Mouse (Mus musculus): ENCODE results near the gene Fbxl19.

The Fbxl19 gene

DNA sequence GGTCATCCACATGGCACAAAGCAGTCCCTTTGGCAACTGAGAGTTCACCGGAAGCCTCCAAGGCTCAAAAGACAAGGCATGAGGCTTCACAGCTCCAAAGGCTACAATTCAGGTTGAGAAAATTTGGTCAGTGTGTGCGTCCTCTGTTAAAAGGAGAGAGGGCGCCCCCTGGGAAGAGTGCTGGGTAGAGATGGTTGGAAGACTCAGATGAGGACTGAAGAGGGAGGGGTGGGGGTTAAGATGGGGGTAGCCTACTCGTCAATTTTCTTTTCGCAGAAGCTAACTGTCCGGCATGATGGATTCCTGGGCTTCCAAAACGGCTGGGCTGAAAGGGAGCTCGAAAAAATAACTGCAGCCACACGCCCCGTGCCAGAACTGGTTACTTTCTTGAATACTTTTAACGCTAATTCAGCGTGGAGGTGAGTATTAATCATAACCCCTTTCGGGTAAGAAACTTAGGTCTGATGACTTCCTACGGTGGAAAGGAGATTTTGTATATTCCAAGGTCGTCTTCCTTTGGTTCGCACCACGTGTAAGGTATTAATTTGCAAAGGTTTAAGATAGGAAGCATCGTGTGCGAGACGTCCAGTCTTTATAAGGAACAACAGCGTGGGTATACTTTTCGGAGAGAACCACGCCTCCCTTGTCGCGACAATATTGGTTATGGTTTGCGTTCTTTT is at the start of gene Fbxl19:
Gene Fbxl19, plus strand, starts transcription at position 178 of the 680 bp plus-strand sequence.
- CTCF ChIA-PET = interaction anchor here (0.6 to 4.2 kb wide), 20 partner anchors 9 to 188 kb away, joined by 3 to 21 read pairs (median 5); partner anchors contain the start of genes Ctf1 (in 1 of the 4) and Zfp629 (in 1 of the 4)
- POLR2A ChIA-PET = interaction anchor here (0.6 to 5.7 kb wide), 29 partner anchors 9 to 286 kb away, joined by 3 to 39 read pairs (median 5); partner anchors contain the start of genes Ctf1 (in 3 of the 4), Kat8 (in 1 of the 4) and Setd1a (in 1 of the 4)

DNA sequence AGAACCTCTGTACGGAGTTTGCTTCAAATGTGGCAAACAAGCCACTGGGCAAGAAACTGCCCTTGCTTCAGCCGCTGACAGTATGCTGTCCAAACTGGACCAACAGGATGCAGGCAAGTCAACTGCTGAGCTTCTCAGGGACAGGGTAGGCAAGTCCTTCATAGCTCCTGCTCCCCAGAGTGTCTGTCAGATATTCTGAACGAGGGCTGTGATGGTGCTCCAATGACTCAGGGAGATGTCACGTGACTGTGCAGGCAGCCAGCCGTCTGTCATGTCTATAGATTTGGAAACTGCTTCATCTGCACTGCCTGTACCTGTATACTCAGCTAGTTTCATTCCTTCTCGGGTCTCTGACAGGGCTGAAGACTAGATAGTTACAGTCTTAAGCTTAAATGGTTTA is 45.4 kb upstream of the Fbxl19 start:
- CTCF ChIA-PET = interaction anchor here in 2 of 4 experiments (0.7 to 2.3 kb wide), 3 partner anchors 22 to 24 kb away, joined by 3 to 8 read pairs (median 4); no protein-coding TSS in a partner anchor
- POLR2A ChIA-PET = interaction anchor here in 2 of 4 experiments (1.0 to 1.8 kb wide), 6 partner anchors 9 to 94 kb away, joined by 3 to 7 read pairs (median 6); partner anchors contain the start of genes Ctf1 (in 2 of the 2) and Bcl7c (in 1 of the 2)

DNA sequence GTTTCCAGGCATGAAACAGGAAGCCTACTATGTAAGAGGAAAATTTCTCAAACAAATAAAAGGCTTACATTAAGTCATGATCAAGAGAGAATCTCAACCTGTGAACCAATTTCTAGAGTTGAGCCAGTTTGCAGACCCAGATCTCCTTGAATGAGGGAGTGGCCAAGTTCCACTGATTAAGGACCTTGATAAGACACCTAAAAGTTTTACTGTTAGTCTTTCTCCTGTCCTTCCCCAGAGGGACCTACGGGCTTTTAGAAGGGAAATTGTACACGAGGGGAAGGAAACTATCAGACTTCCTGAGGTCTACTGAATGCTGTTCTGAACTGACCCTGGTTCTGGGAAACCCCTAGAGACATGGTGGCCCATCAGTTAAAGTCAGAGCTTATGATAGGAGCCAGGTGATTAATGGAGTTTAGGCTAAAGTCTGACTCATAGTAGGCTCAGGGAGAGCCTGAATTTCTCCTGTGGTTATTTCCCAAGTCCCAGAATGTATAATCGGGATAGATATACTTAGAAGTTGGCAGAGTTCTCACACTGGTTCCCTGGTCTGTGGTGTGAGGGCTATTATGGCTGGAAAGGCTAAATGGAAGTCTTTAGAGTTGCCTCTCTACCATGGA is 43.5 kb upstream of the Fbxl19 start:
- ChIA-PET POLR2A (interaction anchor here in 1 of 4 experiments (1.2 kb wide), 1 partner anchor 9 kb away, joined by 4 read pairs; no protein-coding TSS in a partner anchor), CTCF (no interaction called here)

DNA sequence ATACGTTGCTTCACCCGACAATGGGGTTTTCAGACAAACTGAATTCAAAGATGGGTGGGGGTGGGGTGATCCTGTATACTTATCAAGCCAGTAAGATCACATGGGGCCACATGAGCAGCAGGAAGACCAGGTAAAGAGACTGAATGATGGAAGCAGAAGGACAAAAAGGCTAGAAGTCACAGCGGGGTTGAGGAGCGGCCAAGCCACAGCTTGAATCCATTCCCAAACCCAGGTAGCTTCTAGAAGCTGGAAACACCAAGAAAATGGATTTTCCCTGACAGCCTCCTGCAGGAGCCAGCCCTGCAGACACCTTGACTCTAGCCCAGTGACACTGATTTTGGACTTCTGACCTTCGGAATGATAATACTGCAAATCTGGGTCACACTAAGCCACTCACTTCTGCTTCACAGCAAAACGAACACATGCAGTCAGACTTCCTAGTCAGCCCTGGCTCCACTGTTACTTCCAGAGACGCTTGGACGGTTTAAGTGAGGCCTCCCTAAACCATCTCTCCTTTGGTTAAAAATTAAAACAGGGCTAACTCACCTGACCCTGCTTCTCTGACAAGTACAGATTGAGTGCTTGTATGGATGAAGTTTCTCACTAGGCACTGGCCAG is 40.7 kb upstream of the Fbxl19 start:
- POLR2A ChIA-PET = interaction anchor here in 3 of 4 experiments (0.6 to 7.3 kb wide), 6 partner anchors 10 to 60 kb away, joined by 3 to 70 read pairs (median 3); no protein-coding TSS in a partner anchor
- CTCF ChIA-PET = interaction anchor here in 3 of 4 experiments (0.6 to 3.8 kb wide), 5 partner anchors 8 to 29 kb away, joined by 3 to 17 read pairs (median 3); no protein-coding TSS in a partner anchor

DNA sequence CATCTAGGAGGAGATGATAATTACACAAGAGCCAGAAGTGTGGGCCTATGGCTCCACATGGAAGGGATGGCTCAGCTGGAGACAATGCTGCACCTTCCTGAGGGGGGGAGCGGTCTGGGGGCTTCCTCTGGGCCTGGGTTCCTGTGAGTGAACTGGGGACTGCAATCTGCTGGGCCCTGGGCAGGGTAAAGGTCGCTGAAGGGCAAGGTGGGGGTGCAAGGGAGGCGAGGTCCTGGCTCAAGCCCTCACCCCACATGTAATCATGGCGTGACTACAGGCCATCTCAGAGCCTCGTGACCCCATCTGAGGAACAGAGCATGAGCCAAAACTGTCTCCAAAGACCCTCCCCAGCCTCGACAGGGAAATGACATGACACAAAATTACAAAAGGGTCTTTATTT is 39.7 kb upstream of the Fbxl19 start:
- CTCF ChIA-PET = interaction anchor here in 2 of 4 experiments (0.6 to 3.8 kb wide), 3 partner anchors 27 to 139 kb away, joined by 3 to 17 read pairs (median 4); no protein-coding TSS in a partner anchor
- POLR2A ChIA-PET = interaction anchor here in 2 of 4 experiments (0.9 to 7.3 kb wide), 4 partner anchors 11 to 47 kb away, joined by 3 to 70 read pairs (median 4); no protein-coding TSS in a partner anchor

DNA sequence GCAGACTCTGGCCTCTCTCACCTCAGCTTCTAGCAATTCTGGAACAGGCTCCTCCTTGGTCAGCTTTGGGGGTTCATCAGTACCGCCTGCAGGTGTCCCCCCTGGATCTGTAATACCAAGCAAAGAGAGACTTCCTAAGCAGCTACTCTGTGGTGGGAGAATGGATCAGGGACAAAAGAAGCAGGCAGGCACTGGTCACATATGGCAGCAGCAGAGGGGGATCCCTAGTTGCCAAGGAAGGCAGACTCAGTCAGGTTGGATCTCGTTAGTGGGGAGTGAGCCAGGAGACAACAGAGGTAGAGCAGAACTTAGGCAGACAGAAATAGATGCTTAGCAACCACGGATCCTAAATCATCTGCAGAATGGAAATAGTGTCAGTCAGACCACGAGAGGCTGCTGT is 38.6 kb upstream of the Fbxl19 start:
- ChIA-PET CTCF (interaction anchor here in 2 of 4 experiments (0.6 to 3.8 kb wide), 4 partner anchors 10 to 36 kb away, joined by 4 to 17 read pairs (median 4); no protein-coding TSS in a partner anchor), POLR2A (interaction anchor here in 2 of 4 experiments (1.2 to 7.3 kb wide), 3 partner anchors 12 to 27 kb away, joined by 3 to 70 read pairs (median 3); no protein-coding TSS in a partner anchor)

DNA sequence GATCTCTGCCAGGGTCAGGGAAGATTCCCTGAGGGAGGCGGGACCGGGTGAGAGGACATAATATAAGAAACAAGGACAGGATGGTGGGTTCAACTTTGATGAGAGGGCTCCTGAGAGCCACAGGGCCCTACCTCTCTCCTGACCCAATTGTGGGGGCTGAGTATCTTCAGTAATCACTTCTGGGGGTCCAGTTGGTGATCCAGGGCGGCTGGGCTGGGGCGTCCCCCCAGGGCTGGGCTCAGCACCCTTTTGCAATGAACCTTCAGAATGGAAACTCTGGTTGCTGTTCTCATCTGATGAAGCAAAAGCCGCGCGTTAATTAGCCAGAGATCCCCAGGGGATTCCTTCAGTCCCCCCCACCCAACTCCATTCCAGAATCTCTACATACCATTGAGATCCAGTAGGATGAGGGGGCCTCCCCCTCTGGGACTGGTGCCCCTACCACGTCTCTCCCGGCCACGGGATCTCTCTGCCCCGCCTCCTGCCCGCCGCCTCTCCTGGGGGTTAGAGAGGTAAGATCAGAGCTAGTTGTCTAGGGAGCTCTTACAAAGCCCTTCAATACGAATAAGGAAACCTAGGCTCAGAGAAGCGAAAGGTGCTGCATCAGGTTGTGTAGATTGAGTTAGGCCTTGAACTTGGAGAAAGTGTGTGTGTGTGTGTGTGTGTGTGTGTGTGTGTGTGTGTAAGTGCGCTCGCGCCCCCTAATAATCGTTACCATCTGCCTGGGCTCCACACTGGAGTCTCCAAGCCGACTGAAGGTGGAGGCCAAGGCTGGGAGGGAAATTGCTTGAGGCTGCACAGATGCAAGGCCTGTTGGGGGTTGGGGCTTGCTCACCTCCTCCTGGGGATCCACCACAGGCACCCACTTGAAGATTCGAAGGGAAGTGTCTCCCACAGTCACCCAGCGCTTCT is 37.0 kb upstream of the Fbxl19 start:
- ChIA-PET CTCF (interaction anchor here (0.7 to 12.8 kb wide), 22 partner anchors 10 to 308 kb away, joined by 3 to 144 read pairs (median 6); partner anchors contain the start of gene Hsd3b7 (in 1 of the 4)), POLR2A (interaction anchor here (0.6 to 7.3 kb wide), 53 partner anchors 8 to 531 kb away, joined by 3 to 70 read pairs (median 5); partner anchors contain the start of genes Fbxl19 (in 2 of the 4), Fus (in 2 of the 4), 9130023H24Rik (in 1 of the 4) and Ccdc189 (in 1 of the 4))

DNA sequence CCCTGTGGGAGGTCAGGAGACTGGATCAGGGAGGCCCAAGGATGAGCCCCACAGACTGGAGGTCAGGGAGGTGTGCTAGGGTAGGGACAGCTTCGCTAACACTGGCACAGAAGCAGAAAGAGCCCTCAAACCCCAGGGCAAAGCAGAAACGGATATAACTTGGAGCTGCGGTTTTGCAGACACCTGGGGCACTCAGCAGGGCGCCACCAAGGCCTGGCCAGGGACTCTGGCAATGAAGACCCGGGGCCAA is 36.5 kb upstream of the Fbxl19 start:
- CTCF ChIA-PET = interaction anchor here (0.6 to 12.8 kb wide), 22 partner anchors 9 to 309 kb away, joined by 3 to 144 read pairs (median 6); partner anchors contain the start of gene Hsd3b7 (in 1 of the 4)
- POLR2A ChIA-PET = interaction anchor here (0.6 to 7.3 kb wide), 53 partner anchors 9 to 530 kb away, joined by 3 to 70 read pairs (median 4); partner anchors contain the start of genes Fus (in 2 of the 4), 9130023H24Rik (in 1 of the 4), Bckdk (in 1 of the 4) and Ccdc189 (in 1 of the 4)

DNA sequence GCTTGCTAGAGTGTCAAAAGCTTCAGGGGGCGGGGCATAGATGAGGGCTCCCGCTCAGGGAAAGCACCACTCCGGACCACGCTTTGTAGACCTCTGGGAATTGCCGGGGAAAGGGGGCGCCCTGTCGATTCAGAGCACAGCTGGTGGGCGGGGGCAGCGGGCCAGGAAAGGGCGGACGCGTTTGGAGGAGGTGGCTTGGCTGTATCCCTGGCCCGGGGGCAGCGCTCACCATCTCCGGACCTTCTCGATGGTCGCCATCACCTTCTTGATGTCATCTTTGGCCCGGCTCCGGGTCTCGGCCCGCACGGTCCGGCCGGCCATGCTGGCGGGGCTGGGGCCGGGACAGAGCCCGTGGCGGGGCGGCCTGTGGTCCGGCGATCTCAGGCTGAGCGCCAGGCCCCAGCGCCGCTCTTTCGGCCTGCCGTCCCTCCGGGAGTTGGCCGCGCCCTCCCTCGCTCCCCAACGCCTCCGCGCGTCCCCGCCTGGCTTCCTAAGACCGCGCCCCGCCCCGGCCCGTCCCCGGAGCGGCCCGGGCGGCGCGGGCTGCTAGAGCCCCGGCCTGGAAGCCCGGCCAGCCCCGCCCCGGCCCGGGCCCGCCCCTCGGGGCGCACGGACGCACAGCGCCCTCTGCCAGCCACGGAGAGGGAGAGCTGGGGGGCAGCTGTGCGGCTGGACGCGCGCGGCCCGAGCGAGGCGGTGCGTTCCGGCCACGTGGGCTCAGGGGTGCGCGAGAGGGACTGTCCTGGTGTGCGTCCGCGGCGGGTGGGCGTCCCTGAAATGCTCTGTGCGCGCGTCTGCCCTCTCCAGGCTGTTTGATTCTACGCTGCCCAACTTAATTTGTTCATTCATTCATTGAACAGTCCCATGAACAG is 35.9 kb upstream of the Fbxl19 start, which contains the start of gene Bcl7c:
Gene Bcl7c, minus strand, starts transcription at position 727 of the 872 bp plus-strand sequence.
- POLR2A ChIA-PET = interaction anchor here (0.6 to 7.3 kb wide), 60 partner anchors 9 to 530 kb away, joined by 3 to 70 read pairs (median 4); partner anchors contain the start of genes Fus (in 2 of the 4), 9130023H24Rik (in 1 of the 4), Bckdk (in 1 of the 4) and Ccdc189 (in 1 of the 4)
- CTCF ChIA-PET = interaction anchor here (0.5 to 12.8 kb wide), 41 partner anchors 9 to 429 kb away, joined by 3 to 144 read pairs (median 4); partner anchors contain the start of genes Ccdc189 (in 1 of the 4), Hsd3b7 (in 1 of the 4) and Rnf40 (in 1 of the 4)

DNA sequence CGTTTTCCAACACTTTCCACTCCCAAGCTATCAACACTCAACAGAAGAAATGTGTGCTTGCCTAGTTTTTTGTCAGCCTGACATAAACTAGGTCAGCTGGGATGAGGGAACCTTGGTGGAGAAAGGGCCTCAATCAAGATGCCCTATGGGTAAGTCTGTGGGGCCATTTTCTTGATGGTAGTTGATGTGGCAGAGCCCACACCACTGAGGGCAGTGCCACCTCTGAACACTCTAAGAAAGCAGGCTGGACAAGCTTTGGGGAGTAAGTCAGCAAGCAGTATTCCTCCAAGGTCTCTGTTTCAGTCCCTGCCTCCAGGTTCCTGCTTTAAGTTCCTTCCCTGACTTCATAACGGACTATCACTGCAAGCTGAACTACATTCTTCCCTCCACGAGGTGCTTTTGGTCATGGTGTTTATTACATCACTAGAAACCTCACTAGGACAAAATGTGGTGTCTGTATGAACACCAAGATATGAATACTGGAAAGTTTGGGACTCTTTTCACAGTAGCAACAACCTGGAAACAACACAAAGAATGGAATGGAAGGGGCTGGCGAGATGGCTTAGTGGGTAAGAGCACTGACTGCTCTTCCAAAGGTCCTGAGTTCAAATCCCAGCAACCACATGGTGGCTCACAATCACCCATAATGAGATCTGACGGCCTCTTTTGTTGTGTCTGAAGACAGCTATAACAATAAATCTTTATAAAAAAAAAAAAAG is 34.9 kb upstream of the Fbxl19 start:
- ChIA-PET POLR2A (interaction anchor here in 3 of 4 experiments (0.6 to 7.3 kb wide), 36 partner anchors 8 to 319 kb away, joined by 3 to 70 read pairs (median 4); partner anchors contain the start of genes Bckdk (in 1 of the 3), Ccdc189 (in 1 of the 3), Fus (in 1 of the 3) and Kat8 (in 1 of the 3)), CTCF (interaction anchor here (0.5 to 12.8 kb wide), 31 partner anchors 8 to 430 kb away, joined by 3 to 144 read pairs (median 5); partner anchors contain the start of genes Ccdc189 (in 1 of the 4) and Rnf40 (in 1 of the 4))

DNA sequence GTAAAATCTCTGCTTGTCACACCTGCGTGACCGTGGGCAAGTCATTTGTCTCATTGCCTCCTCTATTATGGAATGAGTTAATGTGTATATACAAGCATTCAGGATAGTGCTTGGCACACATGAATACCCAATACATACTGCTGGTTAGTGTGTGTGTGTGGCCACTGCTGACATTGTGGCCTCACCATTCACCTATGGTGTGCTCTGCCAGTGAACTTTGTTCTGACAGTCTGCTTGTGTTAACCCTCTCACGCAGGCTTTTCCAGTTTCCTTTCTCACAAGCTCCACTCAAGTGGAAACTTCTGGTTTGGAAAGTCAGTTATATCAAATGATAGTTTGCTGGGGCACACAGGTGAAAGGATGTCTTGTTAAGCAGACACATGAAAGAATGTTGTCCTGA is 33.3 kb upstream of the Fbxl19 start:
- CTCF ChIA-PET = interaction anchor here in 3 of 4 experiments (0.6 to 12.8 kb wide), 5 partner anchors 17 to 36 kb away, joined by 3 to 144 read pairs (median 7); no protein-coding TSS in a partner anchor
- POLR2A ChIA-PET = interaction anchor here in 3 of 4 experiments (0.6 to 7.3 kb wide), 13 partner anchors 11 to 804 kb away, joined by 3 to 70 read pairs (median 11); partner anchors contain the start of genes Ccdc189 (in 1 of the 3), Fbxl19 (in 1 of the 3), Fus (in 1 of the 3) and Rnf40 (in 1 of the 3)

DNA sequence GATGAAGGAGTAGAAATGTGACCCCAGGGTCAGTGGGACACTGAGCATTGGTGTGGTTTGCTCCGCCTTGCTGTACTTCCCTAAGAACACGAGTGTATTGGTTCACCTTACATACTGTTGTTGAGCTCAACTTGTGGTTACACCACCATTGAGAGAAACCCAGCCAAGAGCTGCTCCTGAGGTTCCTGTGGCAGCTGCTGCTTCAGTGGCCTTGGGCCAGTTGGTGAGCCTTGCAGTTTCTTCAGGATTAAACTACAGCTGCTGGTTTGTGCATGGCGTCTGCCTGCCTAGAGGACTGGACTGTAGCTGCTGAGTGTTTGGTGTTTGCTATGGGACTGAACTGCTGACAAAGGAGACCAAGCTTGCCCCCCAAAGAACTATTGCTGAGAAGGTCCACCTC is 32.9 kb upstream of the Fbxl19 start:
- ChIA-PET CTCF (interaction anchor here (0.6 to 12.8 kb wide), 7 partner anchors 8 to 91 kb away, joined by 3 to 144 read pairs (median 4); no protein-coding TSS in a partner anchor), POLR2A (interaction anchor here in 3 of 4 experiments (0.5 to 3.8 kb wide), 22 partner anchors 10 to 365 kb away, joined by 3 to 39 read pairs (median 8); partner anchors contain the start of genes Bckdk (in 1 of the 3), Fbxl19 (in 1 of the 3), Fus (in 1 of the 3) and Orai3 (in 1 of the 3))

DNA sequence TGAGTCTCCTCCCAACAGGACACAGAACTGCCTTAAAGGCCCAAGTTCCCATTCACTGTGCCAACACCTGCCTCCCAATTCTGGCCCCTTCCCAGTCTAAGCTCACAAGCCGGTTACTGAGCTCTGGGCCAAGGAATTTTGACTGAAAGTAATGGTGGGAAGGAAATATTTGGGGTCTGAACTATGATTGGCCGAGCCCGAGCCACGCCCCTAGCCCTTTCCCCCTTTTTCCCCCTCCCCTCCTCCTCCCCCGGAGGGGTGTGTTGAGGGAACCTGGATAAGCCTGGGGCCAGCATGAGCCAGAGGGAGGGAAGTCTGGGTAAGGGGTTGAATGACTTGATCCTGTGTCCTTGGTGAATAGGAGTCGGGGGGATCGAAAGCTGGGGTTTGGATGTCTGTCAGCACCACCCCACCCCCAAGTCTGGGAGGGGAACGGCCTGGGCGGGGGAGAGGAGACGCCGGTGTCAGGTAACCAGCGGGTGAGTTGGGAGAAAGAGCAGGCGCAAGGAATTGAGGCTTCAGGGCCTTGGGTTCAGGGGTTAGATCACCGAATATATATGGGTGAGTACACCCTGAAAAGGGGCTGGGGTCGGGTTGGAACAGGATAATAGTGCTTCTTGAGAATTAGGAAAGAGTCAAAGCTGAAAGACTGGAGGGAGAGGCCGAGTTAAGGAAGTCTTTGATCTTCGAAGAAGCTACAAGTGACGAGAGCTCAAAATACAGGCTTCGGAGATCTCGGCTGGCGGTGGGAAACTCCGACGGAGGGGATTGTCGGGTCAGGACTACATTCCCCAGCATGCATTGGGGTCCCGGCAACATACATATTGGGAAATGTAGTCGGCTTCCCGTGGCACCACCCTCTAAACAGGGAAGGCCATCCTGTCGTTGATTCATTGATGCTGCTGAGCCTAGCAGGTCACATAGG is 31.6 kb upstream of the Fbxl19 start, which contains the start of gene Ctf1:
Gene Ctf1, plus strand, starts transcription at position 276 of the 925 bp plus-strand sequence.
- POLR2A ChIA-PET = interaction anchor here (0.5 to 3.8 kb wide), 74 partner anchors 9 to 459 kb away, joined by 3 to 39 read pairs (median 4); partner anchors contain the start of genes Fbxl19 (in 3 of the 4), Kat8 (in 2 of the 4), Orai3 (in 2 of the 4) and Setd1a (in 2 of the 4)
- CTCF ChIA-PET = interaction anchor here in 3 of 4 experiments (0.6 to 12.8 kb wide), 18 partner anchors 10 to 297 kb away, joined by 3 to 144 read pairs (median 5); partner anchors contain the start of genes Fbxl19 (in 1 of the 3) and Hsd3b7 (in 1 of the 3)
